25 mouse cellular contexts compared by ENCODE assay signal in genomic region chr1:98161882-98162638, GRCm38 (mm10).
A peak's percentile ranks its signal among the peaks of the same experiment; 100 is the strongest.
DNase-seq lines count a peak whose midpoint lies in the region; ATAC-seq and TF ChIP-seq lines count a peak whose summit lies in the region.
"Had no signal": no experiment of that assay in that cellular context is flagged by ENCODE, and none has a peak within 500 bp of the region (broad histone marks: within the 10 kb centered on the region; RNA-seq: fewer than 3 reads in every experiment).

No protein-coding gene starts in this region.

- H3K4me3 ChIP-seq in forebrain, embryonic 13.5 days, result no peak overlapping the region
- no peak overlapping the region for H3K4me3 ChIP-seq in forebrain, embryonic 10.5 days
- no peak overlapping the region for H3K4me3 ChIP-seq in forebrain, postnatal 0 days (ENCODE audit: low read depth, low read length)
- H3K4me3 ChIP-seq in forebrain, embryonic 12.5 days (replicated peaks), result no peak overlapping the region
- H3K4me3 ChIP-seq in embryonic facial prominence, embryonic 10.5 days, result no peak overlapping the region
- H3K4me3 ChIP-seq: embryonic facial prominence, embryonic 12.5 days; embryonic facial prominence, embryonic 15.5 days; heart, embryonic 12.5 days; heart, embryonic 15.5 days; hindbrain, embryonic 10.5 days; hindbrain, embryonic 13.5 days; intestine, embryonic 15.5 days had no signal

- H3K9me3 ChIP-seq in forebrain, embryonic 13.5 days (replicated peaks), result no peaks in the 10 kb centered on the region
- H3K9me3 ChIP-seq in forebrain, embryonic 10.5 days, result no peaks in the 10 kb centered on the region
- H3K9me3 ChIP-seq in forebrain, postnatal 0 days (ENCODE audit: low read length), result no peaks in the 10 kb centered on the region
- H3K9me3 ChIP-seq in forebrain, embryonic 12.5 days, result no peaks in the 10 kb centered on the region
- H3K9me3 ChIP-seq in embryonic facial prominence, embryonic 10.5 days, result no peaks in the 10 kb centered on the region
- H3K9me3 ChIP-seq: embryonic facial prominence, embryonic 12.5 days; embryonic facial prominence, embryonic 15.5 days; heart, embryonic 12.5 days; heart, embryonic 15.5 days; hindbrain, embryonic 10.5 days; hindbrain, embryonic 13.5 days; intestine, embryonic 15.5 days had no signal

- no peaks in the 10 kb centered on the region for H3K4me1 ChIP-seq in forebrain, embryonic 13.5 days
- no peaks in the 10 kb centered on the region for H3K4me1 ChIP-seq in forebrain, embryonic 10.5 days
- H3K4me1 ChIP-seq in forebrain, postnatal 0 days (ENCODE audit: insufficient read depth), result 0 out of 2 replicates have a peak, but pooled peaks cover 5% of the 10 kb centered on the region
- H3K4me1 ChIP-seq in forebrain, embryonic 12.5 days, result no peaks in the 10 kb centered on the region
- H3K4me1 ChIP-seq in embryonic facial prominence, embryonic 10.5 days, result no peaks in the 10 kb centered on the region
- H3K4me1 ChIP-seq: embryonic facial prominence, embryonic 12.5 days; embryonic facial prominence, embryonic 15.5 days; heart, embryonic 15.5 days; hindbrain, embryonic 10.5 days; hindbrain, embryonic 13.5 days; intestine, embryonic 15.5 days had no signal

- DNase-seq in forebrain, embryonic 10.5 days (ENCODE audit: extremely low spot score, low spot score), result no peak
- DNase-seq in forebrain, postnatal 0 days, result peak; percentile 48
- peak; percentile 91 for DNase-seq in Muller cell, postnatal 12 days (ENCODE audit: inconsistent ontology term)
- DNase-seq in telencephalon, adult 2 months (ENCODE audit: low read depth, low spot score), result peak; percentile 39
- no peak for DNase-seq in embryonic facial prominence, embryonic 10.5 days (ENCODE audit: low spot score)
- DNase-seq: adrenal gland, adult 2 months; adrenal gland, postnatal 14 days; cerebellum, adult 18-20 months; cerebellum, adult 9-10 months; cerebellum, postnatal 14 days; gastrocnemius, postnatal 25 days; heart, adult 18-20 months; heart, postnatal 10 days; heart, postnatal 36 days; kidney, adult 11 months had no signal

- 64% methylated on average over 5 of the region's 5 CpGs for WGBS in forebrain, embryonic 13.5 days
- 86% methylated on average over 5 of the region's 5 CpGs for WGBS in forebrain, embryonic 10.5 days
- 35% methylated on average over 5 of the region's 5 CpGs for WGBS in forebrain, postnatal 0 days
- 75% methylated on average over 5 of the region's 5 CpGs for WGBS in forebrain, embryonic 12.5 days
- WGBS in embryonic facial prominence, embryonic 10.5 days, result 81% methylated on average over 5 of the region's 5 CpGs

- no peak overlapping the region for H3K9ac ChIP-seq in forebrain, embryonic 13.5 days
- H3K9ac ChIP-seq in forebrain, postnatal 0 days, result no peak overlapping the region
- H3K9ac ChIP-seq in forebrain, embryonic 12.5 days, result no peak overlapping the region
- H3K9ac ChIP-seq: embryonic facial prominence, embryonic 12.5 days; embryonic facial prominence, embryonic 15.5 days; heart, embryonic 12.5 days; heart, embryonic 15.5 days; hindbrain, embryonic 13.5 days; intestine, embryonic 15.5 days had no signal

- no peak overlapping the region for H3K27ac ChIP-seq in forebrain, embryonic 13.5 days
- H3K27ac ChIP-seq in forebrain, embryonic 10.5 days, result no peak overlapping the region
- H3K27ac ChIP-seq in forebrain, postnatal 0 days (ENCODE audit: low read depth, low read length), result peak overlapping the region; percentile 62
- H3K27ac ChIP-seq in forebrain, embryonic 12.5 days, result no peak overlapping the region
- H3K27ac ChIP-seq in embryonic facial prominence, embryonic 10.5 days (replicated peaks), result no peak overlapping the region
- H3K27ac ChIP-seq: embryonic facial prominence, embryonic 12.5 days; embryonic facial prominence, embryonic 15.5 days; heart, embryonic 15.5 days; hindbrain, embryonic 10.5 days; hindbrain, embryonic 13.5 days; intestine, embryonic 15.5 days had no signal

- H3K36me3 ChIP-seq in forebrain, embryonic 13.5 days (ENCODE audit: poor library complexity, severe bottlenecking), result no peaks in the 10 kb centered on the region
- no peaks in the 10 kb centered on the region for H3K36me3 ChIP-seq in forebrain, embryonic 10.5 days (replicated peaks)
- no peaks in the 10 kb centered on the region for H3K36me3 ChIP-seq in forebrain, postnatal 0 days (ENCODE audit: insufficient read depth)
- no peaks in the 10 kb centered on the region for H3K36me3 ChIP-seq in forebrain, embryonic 12.5 days (replicated peaks)
- no peaks in the 10 kb centered on the region for H3K36me3 ChIP-seq in embryonic facial prominence, embryonic 10.5 days (replicated peaks)
- H3K36me3 ChIP-seq: embryonic facial prominence, embryonic 12.5 days; embryonic facial prominence, embryonic 15.5 days; heart, embryonic 12.5 days; heart, embryonic 15.5 days; hindbrain, embryonic 10.5 days; hindbrain, embryonic 13.5 days; intestine, embryonic 15.5 days had no signal

- no peak for TF ChIP-seq CTCF in forebrain, postnatal 0 days (IDR thresholded peaks at IDR 0.05; ENCODE audit: low read depth)

- ATAC-seq in forebrain, embryonic 13.5 days, result peak; percentile 51; the same call in 1 of the 2 replicates
- peak; percentile 78 for ATAC-seq in forebrain, postnatal 0 days
- ATAC-seq in forebrain, embryonic 12.5 days (ENCODE audit: low FRiP score), result no peak
- ATAC-seq: hindbrain, embryonic 16.5 days; intestine, embryonic 15.5 days had no signal

- no peak overlapping the region for H3K4me2 ChIP-seq in forebrain, embryonic 13.5 days
- no peak overlapping the region for H3K4me2 ChIP-seq in forebrain, postnatal 0 days (ENCODE audit: low read depth)
- no peak overlapping the region for H3K4me2 ChIP-seq in forebrain, embryonic 12.5 days
- H3K4me2 ChIP-seq: embryonic facial prominence, embryonic 12.5 days; embryonic facial prominence, embryonic 15.5 days; heart, embryonic 12.5 days; heart, embryonic 15.5 days; hindbrain, embryonic 13.5 days; intestine, embryonic 15.5 days had no signal

- no peaks in the 10 kb centered on the region for H3K27me3 ChIP-seq in forebrain, embryonic 13.5 days
- no peaks in the 10 kb centered on the region for H3K27me3 ChIP-seq in forebrain, embryonic 10.5 days (ENCODE audit: poor library complexity, severe bottlenecking)
- H3K27me3 ChIP-seq in forebrain, postnatal 0 days (ENCODE audit: insufficient read depth, low read length), result no peaks in the 10 kb centered on the region
- H3K27me3 ChIP-seq in forebrain, embryonic 12.5 days, result no peaks in the 10 kb centered on the region
- no peaks in the 10 kb centered on the region for H3K27me3 ChIP-seq in embryonic facial prominence, embryonic 10.5 days (replicated peaks; ENCODE audit: low read depth, poor library complexity, severe bottlenecking)
- H3K27me3 ChIP-seq: embryonic facial prominence, embryonic 12.5 days; embryonic facial prominence, embryonic 15.5 days; heart, embryonic 12.5 days; heart, embryonic 15.5 days; hindbrain, embryonic 13.5 days; intestine, embryonic 15.5 days had no signal

Comparison
In these comparisons a context has a peak if more than half of its experiments do, and no peak if none do; other contexts are left out.
1. DNase-seq: peak in forebrain, postnatal 0 days (single experiment), Muller cell, postnatal 12 days (single experiment) and telencephalon, adult 2 months (single experiment); none in forebrain, embryonic 10.5 days (single experiment) and embryonic facial prominence, embryonic 10.5 days (single experiment).